Mouse (Mus musculus) intestine, embryonic 15.5 days (tissue): ENCODE data around the gene Hmga2. TPM values are rescaled to one million over a fixed set of nuclear protein-coding genes. Genes with fewer than 3 reads are reported as not detected.
"Not testable (repeated sequence)": the region's sequence is repeated elsewhere in the genome, so short reads cannot be mapped to it uniquely, and the experiment has no call there.

ENCODE experiments used
- ATAC-seq: fragments of 200-750 bp; cut with Nextera tagmentation; 2 replicates; pipeline ENCODE4 v1.8.0; 2017; ENCODE audit warnings: moderate TSS enrichment, moderate library complexity
- H3K27ac ChIP-seq: fragments of 300-500 bp; sonication (generic); 2 replicates; pipeline ENCODE4 v1.5.1; 2015; ENCODE audit warnings: mild to moderate bottlenecking, inconsistent platforms
- H3K27me3 ChIP-seq: fragments of 300-500 bp; sonication (generic); replicated peaks from 2 replicates; pipeline ENCODE4 v1.6.1; 2015; ENCODE audit warnings: inconsistent platforms
- H3K36me3 ChIP-seq: fragments of 300-500 bp; sonication (generic); 2 replicates; pipeline ENCODE4 v1.6.1; 2015; ENCODE audit warnings: inconsistent platforms
- H3K4me1 ChIP-seq: fragments of 300-500 bp; sonication (generic); replicated peaks from 2 replicates; pipeline ENCODE4 v1.6.1; 2015; ENCODE audit warnings: inconsistent platforms
- H3K4me2 ChIP-seq: fragments of 300-500 bp; sonication (generic); replicated peaks from 2 replicates; pipeline ENCODE4 v1.6.1; 2015; ENCODE audit warnings: mild to moderate bottlenecking, inconsistent platforms
- H3K4me3 ChIP-seq: fragments of 300-500 bp; sonication (generic); replicated peaks from 2 replicates; pipeline ENCODE4 v1.5.1; 2015; ENCODE audit warnings: inconsistent platforms
- H3K9ac ChIP-seq: fragments of 300-500 bp; sonication (generic); 2 replicates; pipeline ENCODE4 v1.6.1; 2015; ENCODE audit warnings: inconsistent platforms
- H3K9me3 ChIP-seq: fragments of 300-500 bp; sonication (generic); 2 replicates; pipeline ENCODE4 v1.6.1; 2016; ENCODE audit warnings: inconsistent platforms
- WGBS: fragments of 180-500 bp; shearing (Covaris S2); methylation state at CpG from one replicate; pipeline ENCODE4 v1.1.7; 2015; 5-methylcytosine and 5-hydroxymethylcytosine counted together
- polyA plus RNA-seq: library from polyadenylated mRNA; unstranded; fragments of >200 nt; fragmentation: Nextera tagmentation; extraction: Ambion mirVana; gene quantifications from 2 replicates; pipeline ENCODE4 v1.2.1, GENCODE M21; 2015

The Hmga2 gene
- polyA plus RNA-seq, 1 experiment from 2014 or later: 41.2 TPM

- Histone ChIP-seq H3K9ac (no peak overlapping the region), H3K4me2 (no peak overlapping the region), H3K36me3 (0 out of 2 replicates have a peak, but pooled peaks cover 2% of the 10 kb centered on the region), H3K9me3 (no peaks in the 10 kb centered on the region), H3K27me3 (no peaks in the 10 kb centered on the region), H3K4me1 (peaks cover 53% of the 10 kb centered on the region), H3K4me3 (no peak overlapping the region), H3K27ac (no peak overlapping the region)
- WGBS: 77% methylated on average over 8 of the region's 8 CpGs
- no peak for ATAC-seq
These were observed 89.2 kb downstream of the Hmga2 start for GRCm38 (mm10) chr10:120387105-120387504.

GRCm38 (mm10) chr10:120384797-120385600, 91.3 kb downstream of the Hmga2 start:
- Histone ChIP-seq H3K4me2 (no peak overlapping the region), H3K4me3 (no peak overlapping the region), H3K4me1 (peaks cover 38% of the 10 kb centered on the region), H3K9me3 (no peaks in the 10 kb centered on the region), H3K27me3 (no peaks in the 10 kb centered on the region), H3K9ac (no peak overlapping the region), H3K36me3 (0 out of 2 replicates have a peak, but pooled peaks cover 2% of the 10 kb centered on the region), H3K27ac (no peak overlapping the region)
- ATAC-seq: peak; percentile 52
- WGBS: 49% methylated on average over 10 of the region's 10 CpGs

GRCm38 (mm10) chr10:120384040-120384439, 92.2 kb downstream of the Hmga2 start:
- Histone ChIP-seq H3K9ac (no peak overlapping the region), H3K36me3 (0 out of 2 replicates have a peak, but pooled peaks cover 2% of the 10 kb centered on the region), H3K9me3 (no peaks in the 10 kb centered on the region), H3K27me3 (no peaks in the 10 kb centered on the region), H3K4me3 (no peak overlapping the region), H3K27ac (no peak overlapping the region), H3K4me2 (no peak overlapping the region), H3K4me1 (peaks cover 38% of the 10 kb centered on the region)
- WGBS: 81% methylated on average over 7 of the region's 7 CpGs
- ATAC-seq: no peak

- Histone ChIP-seq H3K9ac (no peak overlapping the region), H3K36me3 (0 out of 2 replicates have a peak, but pooled peaks cover 2% of the 10 kb centered on the region), H3K4me1 (peaks cover 17% of the 10 kb centered on the region), H3K9me3 (no peaks in the 10 kb centered on the region), H3K4me2 (no peak overlapping the region; the same call in 1 of the 2 replicates), H3K4me3 (no peak overlapping the region), H3K27ac (no peak overlapping the region), H3K27me3 (no peaks in the 10 kb centered on the region)
- 71% methylated on average over 3 of the region's 3 CpGs for WGBS
- ATAC-seq: no peak
These were observed 98.5 kb downstream of the Hmga2 start for GRCm38 (mm10) chr10:120377795-120378194.

DNA sequence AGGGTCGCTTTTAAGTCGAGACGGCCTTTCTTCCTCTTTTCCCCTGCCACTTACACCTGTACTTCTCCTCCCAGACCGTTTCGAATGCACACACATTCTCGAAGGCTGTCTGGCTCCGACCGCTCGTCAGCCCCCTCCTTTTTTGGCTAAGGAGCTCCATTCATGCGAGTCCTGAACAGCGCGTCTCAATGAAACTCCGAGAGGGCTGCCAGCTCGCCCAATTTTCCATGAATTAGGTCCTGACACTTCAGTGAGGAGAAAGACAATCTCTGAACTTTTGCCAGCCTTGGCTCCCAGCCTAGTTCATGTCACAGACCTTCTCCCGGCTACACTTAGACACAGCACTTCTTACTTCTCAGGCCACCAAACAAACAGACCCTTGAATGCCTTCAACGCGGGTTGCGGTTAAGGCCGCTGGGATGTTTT, 98.9 kb downstream of the Hmga2 start:
- Histone ChIP-seq H3K9me3 (no peaks in the 10 kb centered on the region), H3K27ac (no peak overlapping the region), H3K36me3 (0 out of 2 replicates have a peak, but pooled peaks cover 2% of the 10 kb centered on the region), H3K4me3 (no peak overlapping the region), H3K4me2 (no peak overlapping the region; the same call in 1 of the 2 replicates), H3K27me3 (no peaks in the 10 kb centered on the region), H3K4me1 (peaks cover 17% of the 10 kb centered on the region), H3K9ac (no peak overlapping the region)
- 34% methylated on average over 19 of the region's 19 CpGs for WGBS
- ATAC-seq: peak; percentile 68

GRCm38 (mm10) chr10:120375438-120375837, 100.8 kb downstream of the Hmga2 start:
- no peaks in the 10 kb centered on the region for H3K27me3 ChIP-seq
- peaks cover 20% of the 10 kb centered on the region for H3K4me1 ChIP-seq
- no peak for ATAC-seq
- H3K4me2 ChIP-seq: no peak overlapping the region
- 0 out of 2 replicates have a peak, but pooled peaks cover 2% of the 10 kb centered on the region for H3K36me3 ChIP-seq
- no peaks in the 10 kb centered on the region for H3K9me3 ChIP-seq
- H3K4me3 ChIP-seq: no peak overlapping the region
- no peak overlapping the region for H3K9ac ChIP-seq
- H3K27ac ChIP-seq: no peak overlapping the region
- WGBS: 86% methylated on average over 14 of the region's 14 CpGs

DNA sequence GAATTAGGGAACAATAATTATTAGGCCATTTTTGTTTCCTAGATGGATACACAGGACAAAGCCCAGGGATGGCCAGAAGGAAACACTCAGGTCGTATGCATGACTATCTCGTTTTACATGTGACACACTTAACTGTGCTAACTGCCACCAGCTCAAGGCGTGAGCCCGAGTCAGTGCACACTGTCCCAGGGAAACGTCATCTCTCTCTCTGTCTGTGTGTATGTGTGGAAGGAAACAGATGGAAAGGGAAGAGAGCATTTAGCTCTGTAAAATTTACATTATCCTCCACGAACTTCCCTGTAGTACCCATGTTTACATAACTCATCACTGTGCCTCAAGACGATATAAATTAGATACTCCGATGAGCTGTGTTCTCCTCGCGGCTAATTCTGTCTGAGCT, 105.1 kb downstream of the Hmga2 start:
- no peaks in the 10 kb centered on the region for H3K9me3 ChIP-seq
- no peak overlapping the region for H3K27ac ChIP-seq
- H3K27me3 ChIP-seq: no peaks in the 10 kb centered on the region
- H3K4me1 ChIP-seq: peaks cover 23% of the 10 kb centered on the region
- H3K4me2 ChIP-seq: no peak overlapping the region
- no peak overlapping the region for H3K4me3 ChIP-seq
- WGBS: 30% methylated on average over 10 of the region's 10 CpGs
- no peak overlapping the region for H3K9ac ChIP-seq
- peak; percentile 49 for ATAC-seq
- no peaks in the 10 kb centered on the region for H3K36me3 ChIP-seq

DNA sequence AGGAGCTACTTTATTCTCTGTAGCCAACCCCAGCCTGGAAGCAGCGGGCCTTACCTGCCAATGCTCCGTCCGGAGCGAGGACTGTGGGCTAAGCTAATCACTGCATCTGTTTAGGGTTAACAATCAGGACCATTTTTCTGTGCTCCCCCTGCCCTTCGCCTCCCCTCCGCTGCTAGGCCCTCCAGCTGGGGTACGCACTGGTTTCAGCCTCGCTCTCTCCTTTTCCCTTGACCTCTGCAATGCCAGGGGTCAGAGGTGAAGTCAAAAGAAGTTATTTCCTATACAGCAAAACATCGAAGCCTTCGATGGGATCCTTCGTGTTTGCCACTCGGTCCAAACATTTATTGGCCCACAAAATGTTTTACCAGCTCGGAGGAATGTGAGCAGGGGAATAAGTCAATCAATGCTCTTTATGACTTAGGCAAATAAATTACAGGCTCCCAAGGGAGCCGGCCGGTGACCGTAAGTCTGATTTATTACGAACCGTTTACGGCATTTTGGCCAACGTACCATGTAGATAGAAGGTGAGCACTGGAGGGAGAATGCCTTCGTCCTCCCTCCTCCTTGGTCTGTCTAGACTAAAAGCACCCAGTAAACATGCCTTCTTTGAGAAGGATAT, 107.0 kb downstream of the Hmga2 start:
- peaks cover 40% of the 10 kb centered on the region for H3K4me1 ChIP-seq
- H3K4me3 ChIP-seq: no peak overlapping the region
- H3K27me3 ChIP-seq: no peaks in the 10 kb centered on the region
- 40% methylated on average over 21 of the region's 21 CpGs for WGBS
- H3K36me3 ChIP-seq: no peaks in the 10 kb centered on the region
- H3K9me3 ChIP-seq: no peaks in the 10 kb centered on the region
- H3K27ac ChIP-seq: 0 out of 2 replicates have a peak overlapping the region, but pooled peaks have one; percentile 41
- no peak overlapping the region for H3K9ac ChIP-seq
- ATAC-seq: 0 out of 2 replicates have a peak, but pooled peaks have one; percentile 11
- H3K4me2 ChIP-seq: peak overlapping the region; percentile 40

DNA sequence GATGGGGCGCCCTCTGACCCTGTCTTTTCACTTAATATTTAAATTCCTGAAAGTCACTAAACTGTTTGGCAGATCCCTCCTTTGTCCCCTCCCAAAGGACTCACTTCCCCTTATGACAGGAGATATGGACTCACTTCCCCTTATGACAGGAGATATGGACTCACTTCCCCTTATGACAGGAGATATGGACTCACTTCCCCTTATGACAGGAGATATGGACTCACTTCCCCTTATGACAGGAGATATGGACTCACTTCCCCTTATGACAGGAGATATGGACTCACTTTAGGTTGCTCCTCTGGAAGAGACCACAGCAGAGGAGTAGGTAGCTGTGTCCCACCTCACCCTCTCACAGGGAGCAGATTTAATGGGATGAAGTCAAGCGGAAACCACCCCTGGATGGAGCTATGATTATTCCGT, 110.1 kb downstream of the Hmga2 start:
- not testable (repeated sequence) for H3K9ac ChIP-seq

DNA sequence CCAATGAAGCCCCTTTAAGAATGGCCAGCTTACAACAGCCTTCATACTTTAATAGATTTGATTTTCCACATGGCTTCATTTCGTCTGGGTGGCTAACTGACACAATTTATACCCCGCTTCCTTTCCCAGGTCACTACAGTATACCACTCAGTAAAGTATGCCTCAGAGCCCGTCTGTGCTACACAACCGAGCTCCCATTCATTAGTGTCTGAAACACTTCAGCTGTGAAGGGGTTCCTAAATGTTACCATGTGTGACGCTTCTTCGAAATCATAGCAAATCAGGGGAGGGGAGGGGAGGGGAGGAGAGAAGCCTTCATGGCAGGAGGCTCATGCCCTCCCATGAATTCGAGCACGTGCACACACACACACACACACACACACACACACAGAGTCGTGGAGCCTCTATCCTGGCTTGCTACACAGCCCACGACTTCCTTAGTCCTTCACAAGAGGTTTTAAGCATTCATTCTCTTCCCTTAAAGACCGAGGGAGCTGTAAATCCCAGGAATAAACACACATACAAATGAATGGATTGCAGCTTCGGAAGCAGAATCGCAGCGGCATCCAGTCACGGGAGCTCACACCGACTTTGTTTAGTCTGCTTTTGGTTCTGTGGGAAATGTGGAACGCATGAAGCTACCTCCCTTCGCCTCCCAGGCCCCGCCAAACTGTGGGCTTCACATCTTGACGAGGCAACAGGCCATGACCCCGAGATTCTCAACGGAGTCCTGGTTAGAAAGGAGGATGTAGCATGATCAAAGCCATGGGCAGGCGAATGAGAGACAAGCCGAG, 110.7 kb downstream of the Hmga2 start:
- peak; percentile 66 for ATAC-seq
- Histone ChIP-seq H3K4me3 (no peak overlapping the region), H3K9me3 (no peaks in the 10 kb centered on the region), H3K27me3 (no peaks in the 10 kb centered on the region), H3K4me1 (peaks cover 41% of the 10 kb centered on the region), H3K27ac (peak overlapping the region; percentile 79), H3K4me2 (peak overlapping the region; percentile 36), H3K36me3 (0 out of 2 replicates have a peak, but pooled peaks cover 3% of the 10 kb centered on the region), H3K9ac (no peak overlapping the region)
- WGBS: 23% methylated on average over 24 of the region's 24 CpGs

More for the DNA sequence above, 110.1 kb downstream of the Hmga2 start:
- ATAC-seq, H3K27me3 ChIP-seq, H3K9me3 ChIP-seq, H3K36me3 ChIP-seq, H3K4me3 ChIP-seq: not testable (repeated sequence)
- peaks cover 43% of the 10 kb centered on the region for H3K4me1 ChIP-seq
- H3K4me2 ChIP-seq: peak overlapping the region; percentile 36
- WGBS: 74% methylated on average over 3 of the region's 3 CpGs
- peak overlapping the region; percentile 79 for H3K27ac ChIP-seq

- Histone ChIP-seq H3K9me3 (no peaks in the 10 kb centered on the region), H3K4me1 (peaks cover 31% of the 10 kb centered on the region), H3K36me3 (0 out of 2 replicates have a peak, but pooled peaks cover 3% of the 10 kb centered on the region), H3K27me3 (no peaks in the 10 kb centered on the region), H3K4me2 (no peak overlapping the region; the same call in 1 of the 2 replicates), H3K27ac (0 out of 2 replicates have a peak overlapping the region, but pooled peaks have one; percentile 79), H3K9ac (no peak overlapping the region), H3K4me3 (no peak overlapping the region)
- WGBS: 57% methylated on average over 20 of the region's 20 CpGs
- ATAC-seq: no peak
These were observed 112.2 kb downstream of the Hmga2 start for GRCm38 (mm10) chr10:120363983-120364582.
